Mouse (Mus musculus) CH12.LX (cell line): Measurements from ENCODE around the gene Pdzd2. TPM values are rescaled to one million over a fixed set of nuclear protein-coding genes. Genes with fewer than 3 reads are reported as not detected.

Experiments
- DNase-seq: peaks from one replicate; pipeline ENCODE4 v3.0.0-alpha.2; 2013; ENCODE audit errors: extremely low read depth
- H3K27ac ChIP-seq: 2 replicates; pipeline ENCODE4 v1.5.1; 2012; ENCODE audit warnings: low read depth, mild to moderate bottlenecking, control low read depth, moderate library complexity; ENCODE audit not compliant: insufficient read depth
- H3K27me3 ChIP-seq: replicated peaks from 2 replicates; pipeline ENCODE3; 2012; ENCODE audit warnings: inconsistent platforms
- H3K36me3 ChIP-seq, 2 experiments: replicated peaks in 1 of 2; 2 replicates each; pipeline versions ENCODE3 to v1.6.1; 2012; ENCODE audit warnings: inconsistent platforms in 1 of 2, low read length in 1 of 2, mild to moderate bottlenecking in 1 of 2, mixed read lengths in 1 of 2, moderate library complexity in 1 of 2; ENCODE audit not compliant: control insufficient read depth in 1 of 2, insufficient read depth in 1 of 2
- H3K4me1 ChIP-seq, 2 experiments: 2 replicates each; pipeline ENCODE4 v1.6.1; 2012; ENCODE audit warnings: inconsistent platforms in 1 of 2, moderate library complexity in 1 of 2; ENCODE audit not compliant: insufficient read depth in 2 of 2, control insufficient read depth in 1 of 2
- H3K4me2 ChIP-seq: 2 replicates; pipeline ENCODE4 v1.6.1; 2012; ENCODE audit warnings: low read depth, mild to moderate bottlenecking, control low read depth; ENCODE audit not compliant: poor library complexity, insufficient read depth, severe bottlenecking
- H3K4me3 ChIP-seq, 3 experiments: fragments of 150-350 bp in 1 of 3; sonication (generic) in 1 of 3; replicated peaks in 1 of 3; 2 replicates each; pipeline versions ENCODE3 to v1.5.1; 2011 to 2012; ENCODE audit warnings: low read depth in 2 of 3, low read length in 2 of 3, mild to moderate bottlenecking in 2 of 3, moderate library complexity in 2 of 3, control low read depth in 1 of 3, improper control_type of control experiment in 1 of 3, inconsistent platforms in 1 of 3, mixed read lengths in 1 of 3; ENCODE audit not compliant: poor library complexity in 1 of 3
- H3K79me2 ChIP-seq: replicated peaks from 2 replicates; pipeline ENCODE4 v1.6.1; 2012; ENCODE audit warnings: mild to moderate bottlenecking, moderate library complexity; ENCODE audit not compliant: control insufficient read depth, poor library complexity, insufficient read depth, severe bottlenecking; ENCODE audit errors: extremely low read depth
- H3K9ac ChIP-seq: 2 replicates; pipeline ENCODE4 v1.6.1; 2012; ENCODE audit warnings: low read depth, mild to moderate bottlenecking, control low read depth, moderate library complexity; ENCODE audit not compliant: insufficient read depth
- H3K9me3 ChIP-seq: replicated peaks from 2 replicates; pipeline ENCODE3; 2012; ENCODE audit warnings: low read length, inconsistent platforms, mixed read lengths
- BHLHE40 ChIP-seq: IDR thresholded peaks from 2 replicates; pipeline ENCODE4 v1.6.1; 2011; ENCODE audit warnings: mild to moderate bottlenecking, low read depth, low read length, improper control_type of control experiment
- CHD1 ChIP-seq: IDR thresholded peaks from 2 replicates; pipeline ENCODE4 v1.6.1; 2012; ENCODE audit warnings: low read depth, low read length, improper control_type of control experiment, inconsistent platforms
- E2F4 ChIP-seq: IDR thresholded peaks from 2 replicates; pipeline ENCODE4 v1.6.1; 2011; ENCODE audit warnings: low read depth, low read length, improper control_type of control experiment; ENCODE audit not compliant: insufficient replicate concordance
- ELF1 ChIP-seq: IDR thresholded peaks from 2 replicates; pipeline ENCODE4 v1.6.1; 2014; ENCODE audit warnings: low read depth, mild to moderate bottlenecking, inconsistent platforms, low read length, improper control_type of control experiment
- GABPA ChIP-seq: IDR thresholded peaks from 2 replicates; pipeline ENCODE4 v1.6.1; 2012; ENCODE audit warnings: low read depth, low read length, improper control_type of control experiment, inconsistent platforms; ENCODE audit not compliant: insufficient replicate concordance
- HCFC1 ChIP-seq: IDR thresholded peaks from 2 replicates; pipeline ENCODE4 v1.6.1; 2012; ENCODE audit warnings: low read depth, mild to moderate bottlenecking, inconsistent platforms, low read length, improper control_type of control experiment
- IRF4 ChIP-seq: IDR thresholded peaks from 2 replicates; pipeline ENCODE4 v1.6.1; 2014; ENCODE audit warnings: low read depth, mild to moderate bottlenecking, inconsistent platforms, low read length, improper control_type of control experiment
- JUN ChIP-seq: IDR thresholded peaks from 2 replicates; pipeline ENCODE4 v1.6.1; 2011; ENCODE audit warnings: low read depth, mild to moderate bottlenecking, low read length, improper control_type of control experiment, moderate library complexity; ENCODE audit not compliant: insufficient read depth
- JUND ChIP-seq: conservative IDR thresholded peaks from 2 replicates; pipeline ENCODE4 v1.6.1; 2011; ENCODE audit warnings: low read depth, low read length, improper control_type of control experiment
- KAT2A ChIP-seq: IDR thresholded peaks from 2 replicates; pipeline ENCODE4 v1.6.1; 2012; ENCODE audit warnings: low read length, improper control_type of control experiment, inconsistent platforms; ENCODE audit not compliant: insufficient replicate concordance
- MAFK ChIP-seq: IDR thresholded peaks from 2 replicates; pipeline ENCODE4 v1.6.1; 2011; ENCODE audit warnings: low read length, improper control_type of control experiment; ENCODE audit not compliant: insufficient replicate concordance
- MAX ChIP-seq: IDR thresholded peaks from 2 replicates; pipeline ENCODE4 v1.6.1; 2011; ENCODE audit warnings: low read length, improper control_type of control experiment
- MAZ ChIP-seq: IDR thresholded peaks from 2 replicates; pipeline ENCODE4 v1.6.1; 2012; ENCODE audit warnings: low read depth, mild to moderate bottlenecking, inconsistent platforms, low read length, improper control_type of control experiment, moderate library complexity
- MEF2A ChIP-seq: IDR thresholded peaks from 2 replicates; pipeline ENCODE4 v1.6.1; 2014; ENCODE audit warnings: low read depth, mild to moderate bottlenecking, inconsistent platforms, low read length, improper control_type of control experiment, borderline replicate concordance
- MXI1 ChIP-seq: IDR thresholded peaks from 2 replicates; pipeline ENCODE4 v1.6.1; 2011; ENCODE audit warnings: mild to moderate bottlenecking, low read depth, low read length, improper control_type of control experiment
- MYC ChIP-seq: IDR thresholded peaks from 2 replicates; pipeline ENCODE4 v1.6.1; 2011; ENCODE audit warnings: low read depth, mild to moderate bottlenecking, improper control_type of control experiment, low read length
- NELFE ChIP-seq: IDR thresholded peaks from 2 replicates; pipeline ENCODE4 v1.6.1; 2011; ENCODE audit warnings: low read depth, low read length, improper control_type of control experiment
- NRF1 ChIP-seq: IDR thresholded peaks from 2 replicates; pipeline ENCODE4 v1.6.1; 2014; ENCODE audit warnings: low read depth, mild to moderate bottlenecking, inconsistent platforms, low read length, improper control_type of control experiment, moderate library complexity
- POLR2AphosphoS2 ChIP-seq: IDR thresholded peaks from 2 replicates; pipeline ENCODE4 v1.6.1; 2011; ENCODE audit warnings: low read depth, low read length, improper control_type of control experiment
- RAD21 ChIP-seq: IDR thresholded peaks from 2 replicates; pipeline ENCODE4 v1.6.1; 2011; ENCODE audit warnings: low read depth, mild to moderate bottlenecking, low read length, improper control_type of control experiment, moderate library complexity
- RCOR1 ChIP-seq: conservative IDR thresholded peaks from 2 replicates; pipeline ENCODE4 v1.6.1; 2012; ENCODE audit warnings: low read depth, mild to moderate bottlenecking, inconsistent platforms, low read length, improper control_type of control experiment
- SIN3A ChIP-seq: IDR thresholded peaks from 2 replicates; pipeline ENCODE4 v1.6.1; 2012; ENCODE audit warnings: low read length, improper control_type of control experiment, inconsistent platforms
- TBP ChIP-seq: conservative IDR thresholded peaks from 2 replicates; pipeline ENCODE4 v1.6.1; 2011; ENCODE audit warnings: low read depth, low read length, improper control_type of control experiment
- TCF12 ChIP-seq: IDR thresholded peaks from 2 replicates; pipeline ENCODE4 v1.6.1; 2014; ENCODE audit warnings: low read depth, mild to moderate bottlenecking, inconsistent platforms, low read length, improper control_type of control experiment
- UBTF ChIP-seq: IDR thresholded peaks from 2 replicates; pipeline ENCODE4 v1.6.1; 2012; ENCODE audit warnings: low read depth, mild to moderate bottlenecking, inconsistent platforms, low read length, improper control_type of control experiment, moderate library complexity
- USF2 ChIP-seq: conservative IDR thresholded peaks from 2 replicates; pipeline ENCODE4 v1.6.1; 2011; ENCODE audit warnings: low read depth, low read length, improper control_type of control experiment
- ZKSCAN1 ChIP-seq: IDR thresholded peaks from 2 replicates; pipeline ENCODE4 v1.6.1; 2012; ENCODE audit warnings: low read depth, inconsistent platforms, low read length, improper control_type of control experiment, borderline replicate concordance
- ZMIZ1 ChIP-seq: IDR thresholded peaks from 2 replicates; pipeline ENCODE4 v1.6.1; 2012; ENCODE audit warnings: low read depth, mild to moderate bottlenecking, inconsistent platforms, low read length, improper control_type of control experiment
- ZNF384 ChIP-seq: IDR thresholded peaks from 2 replicates; pipeline ENCODE4 v1.6.1; 2012; ENCODE audit warnings: low read depth, low read length, improper control_type of control experiment, inconsistent platforms
- dilution Hi-C: fragments of 300-500 bp; cut with MboI; formaldehyde crosslinking; loops from 2 replicates; pipeline ENCODE4 v1.14.3; 2020; ENCODE audit warnings: low sequenced_read_pairs; ENCODE audit not compliant: extremely low pct_unique_long_range_greater_than_20kb, extremely low pct_ligation_motif_present
- in situ Hi-C: fragments of 300-500 bp; cut with MboI; formaldehyde crosslinking; loops from 3 replicates; pipeline ENCODE4 v1.14.3; 2019; ENCODE audit warnings: low sequenced_read_pairs, low pct_ligation_motif_present, low pct_unique_long_range_greater_than_20kb, mixed read lengths
- polyA plus RNA-seq: library from polyadenylated mRNA; unstranded; fragments of >175 nt; gene quantifications from 2 replicates; pipeline ENCODE4 v1.2.1, GENCODE M21; 2012; ENCODE audit warnings: low read depth; ENCODE audit not compliant: insufficient read length
- total RNA-seq, 2 experiments: library from RNA; depleted of rRNA; stranded (reverse); fragments of 300-350 nt in 1 of 2; fragments of >200 nt in 1 of 2; gene quantifications; 2 replicates each; pipeline ENCODE4 v1.2.3; 2012 to 2014

The Pdzd2 gene
- total and polyA plus RNA-seq, 3 experiments = 0.04 to 0.24 (median 0.17) TPM

DNA sequence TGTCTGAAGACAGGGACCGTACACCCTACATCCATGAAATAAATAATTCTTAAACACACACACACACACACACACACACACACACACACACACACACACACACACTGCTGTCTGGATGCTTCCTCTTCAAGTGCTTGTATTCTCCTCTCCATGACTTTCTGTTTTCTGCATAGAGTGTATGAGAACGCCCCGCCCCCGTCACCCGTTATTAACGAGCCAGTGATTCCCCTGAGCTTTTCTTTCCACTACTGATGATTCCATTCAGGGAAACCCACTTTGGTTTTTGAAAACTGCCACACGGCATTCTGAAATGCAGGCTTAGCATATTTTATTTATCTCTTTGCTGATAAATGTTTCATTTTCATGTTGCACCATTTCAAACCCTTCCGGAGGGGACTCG, 219.4 kb downstream of the Pdzd2 start:
- Histone ChIP-seq H3K4me1 (peaks cover 0 to 8% of the 10 kb centered on the region in 2 experiments; a peak in 1 of 4 replicates), H3K4me3 (no peak overlapping the region), H3K9me3 (peaks cover 2% of the 10 kb centered on the region), H3K4me2 (peak overlapping the region; percentile 15), H3K9ac (no peak overlapping the region), H3K27me3 (no peaks in the 10 kb centered on the region), H3K27ac (no peak overlapping the region), H3K36me3 (no peaks in the 10 kb centered on the region), H3K79me2 (no peaks in the 10 kb centered on the region)
- TF ChIP-seq USF2 (no peak), GABPA (no peak), TCF12 (no peak), MEF2A (no peak), POLR2AphosphoS2 (no peak), ZNF384 (no peak), MAFK (no peak), BHLHE40 (no peak), MXI1 (no peak), HCFC1 (no peak), JUN (no peak), CHD1 (no peak), MAX (no peak), NELFE (no peak), RCOR1 (no peak), TBP (no peak), NRF1 (no peak), JUND (no peak), MAZ (no peak)
- DNase-seq = no peak
- dilution Hi-C loops = no loop called here
- in situ Hi-C loops = no loop called here

DNA sequence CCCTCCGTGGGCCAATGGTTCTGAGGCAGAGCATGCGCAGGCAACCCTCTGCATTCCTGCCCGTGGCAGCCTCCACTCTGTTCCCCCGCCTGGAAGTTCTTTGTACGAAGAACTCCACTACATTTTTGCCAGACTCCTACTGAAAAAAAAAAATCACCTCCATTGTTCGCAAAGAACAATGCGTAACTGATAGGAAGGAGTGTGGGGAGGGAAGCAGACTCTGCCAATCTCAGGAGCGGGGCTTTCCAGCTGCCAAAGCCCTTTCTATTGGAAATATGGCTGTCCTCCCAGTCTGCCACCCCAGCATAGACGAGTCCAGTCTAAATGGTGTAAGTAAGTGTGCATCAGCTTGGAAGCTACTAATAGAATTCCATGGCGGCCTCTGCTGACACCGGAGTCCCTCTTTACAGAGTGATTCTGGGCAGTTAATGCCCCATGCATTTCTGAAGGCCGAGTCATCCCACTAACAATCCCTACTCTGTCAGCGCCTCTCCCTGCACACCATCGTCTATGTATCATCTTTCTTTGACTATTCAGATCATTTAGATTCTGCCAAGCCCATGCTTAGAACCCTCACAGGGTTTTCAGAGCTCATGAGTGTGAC, 221.3 kb downstream of the Pdzd2 start:
- DNase-seq = no peak
- no peak overlapping the region for H3K9ac ChIP-seq
- H3K27me3 ChIP-seq = no peaks in the 10 kb centered on the region
- H3K79me2 ChIP-seq = no peaks in the 10 kb centered on the region
- H3K4me3 ChIP-seq = no peak overlapping the region
- H3K36me3 ChIP-seq = no peaks in the 10 kb centered on the region
- H3K4me1 ChIP-seq = peaks cover 0 to 8% of the 10 kb centered on the region in 2 experiments; a peak in 1 of 4 replicates
- no peak overlapping the region for H3K27ac ChIP-seq
- in situ Hi-C loops (no loop called here), dilution Hi-C loops (no loop called here)
- H3K9me3 ChIP-seq = peaks cover 2% of the 10 kb centered on the region
- TF ChIP-seq RAD21 = no peak
- no peak for TF ChIP-seq E2F4
- TF ChIP-seq CHD1 = no peak
- no peak for TF ChIP-seq ELF1
- no peak for TF ChIP-seq JUND
- TF ChIP-seq MAX = no peak
- no peak for TF ChIP-seq POLR2AphosphoS2
- no peak for TF ChIP-seq NRF1
- TF ChIP-seq MEF2A = no peak
- no peak for TF ChIP-seq MAFK
- no peak for TF ChIP-seq ZKSCAN1
- no peak for TF ChIP-seq MYC
- TF ChIP-seq ZMIZ1 = no peak
- TF ChIP-seq JUN = no peak
- TF ChIP-seq RCOR1 = no peak
- no peak for TF ChIP-seq SIN3A
- TF ChIP-seq KAT2A = no peak
- TF ChIP-seq MXI1 = no peak
- TF ChIP-seq UBTF = no peak
- TF ChIP-seq IRF4 = no peak
- H3K4me2 ChIP-seq = no peak overlapping the region
